ENCODE assay signal across 8 mouse cellular contexts in genomic region chr13:23747081-23747891, GRCm38 (mm10). TPM values are rescaled to one million over a fixed set of nuclear protein-coding genes. Genes with fewer than 3 reads are reported as not detected.
DNase-seq lines count a peak whose midpoint lies in the region; ATAC-seq and TF ChIP-seq lines count a peak whose summit lies in the region.

No protein-coding gene starts in this region.

- H3K27me3 ChIP-seq in forebrain, embryonic 11.5 days (ENCODE audit: control insufficient read depth, insufficient read depth, low read length): no peaks in the 10 kb centered on the region
- no peaks in the 10 kb centered on the region for H3K27me3 ChIP-seq in liver, embryonic 12.5 days (replicated peaks)
- no peaks in the 10 kb centered on the region for H3K27me3 ChIP-seq in stomach, postnatal 0 days (ENCODE audit: control insufficient read depth, insufficient read depth, low read length)

- H3K36me3 ChIP-seq in forebrain, embryonic 11.5 days (ENCODE audit: control insufficient read depth, insufficient read depth, low read length): no peaks in the 10 kb centered on the region
- H3K36me3 ChIP-seq in liver, embryonic 12.5 days: no peaks in the 10 kb centered on the region
- H3K36me3 ChIP-seq in stomach, postnatal 0 days (ENCODE audit: control insufficient read depth, insufficient read depth, low read length): no peaks in the 10 kb centered on the region

- WGBS in forebrain, embryonic 11.5 days: 2% methylated on average over 13 of the region's 13 CpGs
- 3% methylated on average over 12 of the region's 13 CpGs for WGBS in liver, embryonic 12.5 days (ENCODE audit: insufficient replicate concordance)
- WGBS in stomach, postnatal 0 days: 5% methylated on average over 9 of the region's 13 CpGs

- H3K4me1 ChIP-seq in forebrain, embryonic 11.5 days (replicated peaks; ENCODE audit: control insufficient read depth, insufficient read depth, low read length): no peaks in the 10 kb centered on the region; the same call in 1 of the 2 replicates
- peaks cover 49% of the 10 kb centered on the region for H3K4me1 ChIP-seq in liver, embryonic 12.5 days
- no peaks in the 10 kb centered on the region for H3K4me1 ChIP-seq in stomach, postnatal 0 days (replicated peaks; ENCODE audit: control insufficient read depth, insufficient read depth)

- TF ChIP-seq EP300 in stomach, postnatal 0 days (optimal IDR thresholded peaks at IDR 0.05): no peak

- peak overlapping the region; percentile 60 for H3K4me2 ChIP-seq in forebrain, embryonic 11.5 days (ENCODE audit: low read depth, low read length, severe bottlenecking)
- H3K4me2 ChIP-seq in liver, embryonic 12.5 days: peak overlapping the region; percentile 71
- H3K4me2 ChIP-seq in stomach, postnatal 0 days (replicated peaks; ENCODE audit: low read depth): peak overlapping the region; percentile 62

- H3K4me3 ChIP-seq in forebrain, embryonic 11.5 days (ENCODE audit: low read depth, low read length): peak overlapping the region; percentile 38
- peak overlapping the region; percentile 57 for H3K4me3 ChIP-seq in liver, embryonic 12.5 days
- peak overlapping the region; percentile 14 for H3K4me3 ChIP-seq in stomach, postnatal 0 days (ENCODE audit: low read depth, low read length)

- ATAC-seq in forebrain, embryonic 11.5 days (replicated peaks; ENCODE audit: low FRiP score): peak; percentile 1; the same call in 1 of the 2 replicates
- peak; percentile 31 for ATAC-seq in liver, embryonic 12.5 days
- no peak for ATAC-seq in stomach, postnatal 0 days (ENCODE audit: low FRiP score, low TSS enrichment)

- H3K9ac ChIP-seq in forebrain, embryonic 11.5 days (ENCODE audit: low read length): peak overlapping the region; percentile 72
- H3K9ac ChIP-seq in liver, embryonic 12.5 days: peak overlapping the region; percentile 85
- peak overlapping the region; percentile 23; the same call in 1 of the 2 replicates for H3K9ac ChIP-seq in stomach, postnatal 0 days (ENCODE audit: low read length)

- no peak for TF ChIP-seq CTCF in stomach, postnatal 0 days (IDR thresholded peaks at IDR 0.05; ENCODE audit: low read depth)

- H3K9me3 ChIP-seq in forebrain, embryonic 11.5 days (ENCODE audit: control insufficient read depth, low read length): no peaks in the 10 kb centered on the region
- H3K9me3 ChIP-seq in liver, embryonic 12.5 days (replicated peaks): no peaks in the 10 kb centered on the region
- no peaks in the 10 kb centered on the region for H3K9me3 ChIP-seq in stomach, postnatal 0 days (ENCODE audit: control insufficient read depth, low read length)

- DNase-seq in cerebellum, adult 9-10 months: peak; percentile 43
- DNase-seq in cerebellum, postnatal 14 days: no peak
- DNase-seq in ES-CJ7 (ENCODE audit: low read depth, low spot score): peak; percentile 79
- no peak for DNase-seq in forebrain, embryonic 11.5 days (ENCODE audit: low spot score)
- no peak for DNase-seq in stomach, postnatal 0 days (ENCODE audit: low spot score)
- no peak for DNase-seq in left cerebral cortex, adult 18-20 months (ENCODE audit: low spot score in 2 of 2)
- no peak for DNase-seq in kidney, postnatal 25 days

- peak overlapping the region; percentile 99 for H3K27ac ChIP-seq in forebrain, embryonic 11.5 days (ENCODE audit: low read depth, low read length)
- peak overlapping the region; percentile 100 for H3K27ac ChIP-seq in liver, embryonic 12.5 days
- peak overlapping the region; percentile 89 for H3K27ac ChIP-seq in stomach, postnatal 0 days (replicated peaks)

RNA-seq across cellular contexts. Expression of gene Hist1h2bb, which starts 0.8 kb away (rescaled TPM):
- polyA plus RNA-seq in forebrain, embryonic 11.5 days (2014; fragmentation: Nextera tagmentation; extraction: Ambion mirVana): 2.6 and 3.4 TPM in 2 replicates
- polyA plus RNA-seq in liver, embryonic 12.5 days (2016; fragmentation: Nextera tagmentation; extraction: Ambion mirVana): 4.6 and 5.5 TPM in 2 replicates
- polyA plus RNA-seq in stomach, postnatal 0 days (2015; fragmentation: Nextera tagmentation; extraction: Ambion mirVana): 0.40 and 0.91 TPM in 2 replicates
- 10 to 100 TPM; 17.8 to 19.6 TPM for total RNA-seq in left cerebral cortex, adult 18-20 months (2021)

RNA-seq across cellular contexts. Expression of gene Hist1h3c, which starts 1.9 kb away (rescaled TPM):
- 8.7 and 10.6 TPM in 2 replicates for polyA plus RNA-seq in forebrain, embryonic 11.5 days (2014; fragmentation: Nextera tagmentation; extraction: Ambion mirVana)
- polyA plus RNA-seq in liver, embryonic 12.5 days (2016; fragmentation: Nextera tagmentation; extraction: Ambion mirVana): 4.8 and 6.7 TPM in 2 replicates
- polyA plus RNA-seq in stomach, postnatal 0 days (2015; fragmentation: Nextera tagmentation; extraction: Ambion mirVana): 1.2 and 1.8 TPM in 2 replicates
- total RNA-seq in left cerebral cortex, adult 18-20 months (2021): not detected

RNA-seq across cellular contexts. Expression of gene Hist1h2ab, which starts 3.6 kb away (rescaled TPM):
- 59.7 and 63.1 TPM in 2 replicates for polyA plus RNA-seq in forebrain, embryonic 11.5 days (2014; fragmentation: Nextera tagmentation; extraction: Ambion mirVana)
- 70.3 TPM in 2 replicates for polyA plus RNA-seq in liver, embryonic 12.5 days (2016; fragmentation: Nextera tagmentation; extraction: Ambion mirVana)
- polyA plus RNA-seq in stomach, postnatal 0 days (2015; fragmentation: Nextera tagmentation; extraction: Ambion mirVana): 7.3 and 15.7 TPM in 2 replicates
- 10 to 100 TPM; 17.2 to 22.5 TPM for total RNA-seq in left cerebral cortex, adult 18-20 months (2021)

RNA-seq across cellular contexts. Expression of gene Hist1h3b, which starts 4.8 kb away (rescaled TPM):
- polyA plus RNA-seq in forebrain, embryonic 11.5 days (2014; fragmentation: Nextera tagmentation; extraction: Ambion mirVana): 11.7 and 15.4 TPM in 2 replicates
- polyA plus RNA-seq in liver, embryonic 12.5 days (2016; fragmentation: Nextera tagmentation; extraction: Ambion mirVana): 15.2 and 16.6 TPM in 2 replicates
- polyA plus RNA-seq in stomach, postnatal 0 days (2015; fragmentation: Nextera tagmentation; extraction: Ambion mirVana): 3.9 and 6.7 TPM in 2 replicates
- 1 to 10 TPM; 4.3 to 9.9 TPM for total RNA-seq in left cerebral cortex, adult 18-20 months (2021)

RNA-seq across cellular contexts. Expression of gene Hist1h1c, which starts 8.7 kb away (rescaled TPM):
- polyA plus RNA-seq in forebrain, embryonic 11.5 days (2014; fragmentation: Nextera tagmentation; extraction: Ambion mirVana): 14.5 and 15.2 TPM in 2 replicates
- 56.9 and 57.2 TPM in 2 replicates for polyA plus RNA-seq in liver, embryonic 12.5 days (2016; fragmentation: Nextera tagmentation; extraction: Ambion mirVana)
- polyA plus RNA-seq in stomach, postnatal 0 days (2015; fragmentation: Nextera tagmentation; extraction: Ambion mirVana): 96.1 and 104 TPM in 2 replicates
- total RNA-seq in left cerebral cortex, adult 18-20 months (2021): 10 to 100 TPM; 55.8 to 61.1 TPM

Comparison
In these comparisons a context has a peak if more than half of its experiments do, and no peak if none do; other contexts are left out.
1. DNase-seq: peak in cerebellum, adult 9-10 months (single experiment) and ES-CJ7 (single experiment); none in cerebellum, postnatal 14 days (0 of 2), forebrain, embryonic 11.5 days (single experiment), stomach, postnatal 0 days (single experiment), left cerebral cortex, adult 18-20 months (0 of 2) and kidney, postnatal 25 days (0 of 2).
2. H3K9ac ChIP-seq: peak in every context shown above with its lines; median percentile 85 in liver, embryonic 12.5 days; 72 in forebrain, embryonic 11.5 days; 23 in stomach, postnatal 0 days.
3. Peak in every context shown above with its lines, with median percentiles within 50 percentile points of each other: H3K27ac ChIP-seq, H3K4me2 ChIP-seq and H3K4me3 ChIP-seq.